Mouse (Mus musculus) central nervous system, embryonic 18 days (tissue): ENCODE results near the gene Plac9b. TPM values are rescaled to one million over a fixed set of nuclear protein-coding genes. Genes with fewer than 3 reads are reported as not detected.

Experiments used
- polyA plus RNA-seq: library from polyadenylated mRNA; depleted of rRNA; stranded (reverse); fragments of >200 nt; gene quantifications from 2 replicates; pipeline ENCODE4 v1.2.3, GENCODE M21; 2012; rRNA removed

The Plac9b gene
- 5.4 and 6.8 TPM in 2 replicates for polyA plus RNA-seq

DNA sequence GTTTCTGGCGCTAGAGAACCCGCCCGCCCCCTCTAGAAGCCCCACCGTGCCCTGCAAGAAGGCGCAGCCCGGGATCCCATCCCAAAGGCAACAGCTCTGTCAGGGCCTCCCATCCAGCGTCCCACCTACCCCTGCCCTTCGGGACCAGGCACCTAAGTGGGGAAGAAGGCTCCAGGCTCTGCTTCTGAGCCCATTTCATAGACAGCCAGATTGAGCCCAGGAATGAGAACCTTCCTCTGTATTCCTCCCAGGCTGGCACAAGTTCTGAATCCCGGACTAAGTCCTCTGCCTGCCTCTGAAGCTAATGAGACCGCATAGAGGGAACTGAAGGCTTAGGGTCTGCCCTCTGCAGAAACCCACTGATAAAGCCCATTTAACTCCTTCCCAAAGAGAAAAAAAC, at the start of gene Plac9b:
TSS of gene Plac9b (minus strand) at position 101 of the 400 bp plus-strand sequence.

DNA sequence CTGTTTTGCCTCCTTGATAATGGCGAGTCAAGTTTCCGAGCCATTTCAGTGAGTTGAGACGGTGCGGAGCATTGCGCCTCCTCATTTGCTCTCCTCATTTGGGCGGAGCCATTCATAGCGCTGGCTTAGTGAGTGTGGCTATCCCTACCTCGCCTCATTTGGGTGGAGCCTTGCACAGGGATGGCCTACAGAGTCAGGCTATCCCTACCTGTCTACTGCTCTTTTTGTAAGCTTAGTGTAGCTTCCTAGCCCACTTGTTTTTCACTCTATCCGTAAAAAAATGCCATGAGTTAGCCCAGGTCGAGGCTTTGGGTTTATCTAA, 24.6 kb upstream of the Plac9b start, which contains the start of gene Tmem254b:
TSS of gene Tmem254b (minus strand) at position 116 of the 322 bp plus-strand sequence.

DNA sequence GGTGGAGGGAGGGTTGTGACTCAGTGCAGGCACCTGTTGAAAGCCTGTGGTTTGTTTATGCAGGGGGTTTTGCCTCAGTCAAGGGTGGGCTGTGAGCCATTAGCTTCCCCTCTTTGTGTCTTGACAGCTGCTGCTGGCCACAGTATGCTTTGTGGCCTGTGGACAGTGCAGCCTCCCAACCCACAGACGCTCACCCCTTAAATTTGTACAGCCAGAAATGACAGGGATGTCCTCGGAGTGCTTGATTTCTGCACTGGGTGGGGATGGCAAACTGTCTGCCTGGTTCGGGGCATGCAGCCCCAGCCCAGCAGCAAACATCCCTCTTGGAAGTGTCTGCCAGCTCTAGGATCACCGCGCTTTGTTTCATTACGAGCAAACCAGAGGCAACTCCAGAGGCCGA, 64.1 kb downstream of the Plac9b start, which contains the start of gene Duxbl2:
TSS of gene Duxbl2 (plus strand) at position 200 of the 400 bp plus-strand sequence.

Other genes with a start within 250 kb of the Plac9b start
- 0.05 and 0.11 TPM in 2 replicates for gene Cphx1, start 244.2 kb downstream of the Plac9b start, polyA plus RNA-seq
- gene Duxbl1, start 203.9 kb downstream of the Plac9b start, polyA plus RNA-seq = 4.6 and 5.0 TPM in 2 replicates
- 6.4 and 9.4 TPM in 2 replicates for gene Gm9780, start 139.8 kb downstream of the Plac9b start, polyA plus RNA-seq
- gene Tmem254c, start 115.1 kb downstream of the Plac9b start, polyA plus RNA-seq = not detected in 2 replicates
- not detected in 2 replicates for gene Cphx2, start 101.0 kb downstream of the Plac9b start, polyA plus RNA-seq
- gene Cphx3, start 100.2 kb downstream of the Plac9b start, polyA plus RNA-seq = not detected in 2 replicates
- not detected in 2 replicates for gene Duxbl2, start 64.1 kb downstream of the Plac9b start, polyA plus RNA-seq
- 23.6 and 25.8 TPM in 2 replicates for gene Tmem254b, start 24.6 kb upstream of the Plac9b start, polyA plus RNA-seq
- gene Duxbl3, start 75.5 kb upstream of the Plac9b start, polyA plus RNA-seq = 3.0 and 3.4 TPM in 2 replicates